Mouse (Mus musculus): ENCODE data around the gene March5.

GRCm38 (mm10) chr19:37225197-37225862, 18.0 kb downstream of the March5 start:
- no peak for TF ChIP-seq POLR2A (IDR thresholded peaks at IDR 0.05; ENCODE audit: extremely low read depth, insufficient read depth, low read length)
- no peak for TF ChIP-seq CTCF (IDR thresholded peaks at IDR 0.05; ENCODE audit: extremely low read depth, insufficient read depth, low read length)
